Comparison of ENCODE assay signal across 16 mouse cellular contexts in the genomic region with DNA sequence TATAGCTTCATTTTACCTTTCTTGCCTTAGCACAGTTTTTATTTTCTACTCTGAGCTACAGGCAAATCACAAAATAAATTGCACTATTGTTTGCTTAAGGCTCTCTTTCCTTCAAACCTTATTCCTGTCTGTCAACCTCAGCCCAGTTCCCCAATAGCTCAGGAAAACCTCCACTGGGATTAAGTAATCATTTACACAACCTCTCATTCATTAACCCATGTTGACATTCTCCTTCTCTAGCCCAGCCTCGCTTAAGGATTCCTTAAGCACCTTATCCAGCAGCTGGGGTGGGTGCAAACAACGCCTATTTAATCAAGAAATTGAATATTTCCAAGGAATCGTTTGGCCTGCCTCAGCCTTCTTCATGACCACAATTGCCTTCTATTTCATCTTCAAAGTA. TPM values are rescaled to one million over a fixed set of nuclear protein-coding genes. Genes with fewer than 3 reads are reported as not detected.
DNase-seq lines count a peak whose midpoint lies in the region; ATAC-seq and TF ChIP-seq lines count a peak whose summit lies in the region.
"Had no signal": no experiment of that assay in that cellular context is flagged by ENCODE, and none has a peak within 500 bp of the region (broad histone marks: within the 10 kb centered on the region; RNA-seq: fewer than 3 reads in every experiment).

No protein-coding gene starts in this region.

- peaks cover 11% of the 10 kb centered on the region for H3K4me1 ChIP-seq in liver, embryonic 15.5 days (replicated peaks)
- no peaks in the 10 kb centered on the region for H3K4me1 ChIP-seq in liver, embryonic 12.5 days
- 0 out of 2 replicates have a peak, but pooled peaks cover 3% of the 10 kb centered on the region for H3K4me1 ChIP-seq in intestine, postnatal 0 days (replicated peaks; ENCODE audit: control insufficient read depth, insufficient read depth, low read length)
- no peaks in the 10 kb centered on the region for H3K4me1 ChIP-seq in cerebellum, adult 2 months (ENCODE audit: control insufficient read depth, insufficient read depth, low read length)
- H3K4me1 ChIP-seq: forebrain, embryonic 13.5 days; hindbrain, embryonic 15.5 days had no signal

- H3K9ac ChIP-seq in liver, embryonic 15.5 days = no peak overlapping the region
- no peak overlapping the region for H3K9ac ChIP-seq in liver, embryonic 12.5 days
- no peak overlapping the region for H3K9ac ChIP-seq in intestine, postnatal 0 days (ENCODE audit: low read depth, low read length)
- H3K9ac ChIP-seq: forebrain, embryonic 13.5 days; hindbrain, embryonic 15.5 days; limb, embryonic 15.5 days had no signal

- H3K4me3 ChIP-seq in liver, embryonic 15.5 days (replicated peaks) = no peak overlapping the region
- no peak overlapping the region for H3K4me3 ChIP-seq in liver, embryonic 12.5 days
- H3K4me3 ChIP-seq in intestine, postnatal 0 days (ENCODE audit: low read depth, low read length) = no peak overlapping the region
- no peak overlapping the region for H3K4me3 ChIP-seq in cerebellum, adult 2 months (replicated peaks; ENCODE audit: insufficient read depth, low read depth, low read length)
- H3K4me3 ChIP-seq: forebrain, embryonic 13.5 days; hindbrain, embryonic 15.5 days; limb, embryonic 15.5 days had no signal

- no peaks in the 10 kb centered on the region for H3K36me3 ChIP-seq in liver, embryonic 15.5 days (replicated peaks)
- no peaks in the 10 kb centered on the region for H3K36me3 ChIP-seq in liver, embryonic 12.5 days
- no peaks in the 10 kb centered on the region for H3K36me3 ChIP-seq in intestine, postnatal 0 days (ENCODE audit: control insufficient read depth, insufficient read depth)
- H3K36me3 ChIP-seq: hindbrain, embryonic 15.5 days; limb, embryonic 15.5 days had no signal

- no peak overlapping the region for H3K4me2 ChIP-seq in liver, embryonic 15.5 days
- H3K4me2 ChIP-seq in liver, embryonic 12.5 days = no peak overlapping the region
- no peak overlapping the region for H3K4me2 ChIP-seq in intestine, postnatal 0 days (replicated peaks; ENCODE audit: low read depth)
- H3K4me2 ChIP-seq: forebrain, embryonic 13.5 days; heart, embryonic 11.5 days; hindbrain, embryonic 15.5 days; limb, embryonic 15.5 days had no signal

- peak; percentile 54; the same call in 1 of the 2 replicates for ATAC-seq in liver, embryonic 15.5 days (ENCODE audit: insufficient read depth)
- ATAC-seq in liver, embryonic 12.5 days = no peak
- peak; percentile 53 for ATAC-seq in granulocyte monocyte progenitor cell, adult 5-6 weeks (replicated peaks; ENCODE audit: poor library complexity, severe bottlenecking)
- ATAC-seq in intestine, postnatal 0 days = 0 out of 2 replicates have a peak, but pooled peaks have one; percentile 38
- ATAC-seq in megakaryocyte progenitor cell, adult 5-6 weeks (replicated peaks; ENCODE audit: poor library complexity) = peak; percentile 58
- ATAC-seq: forebrain, embryonic 13.5 days had no signal

- intact Hi-C loops in heart, postnatal 10 days (cut with DNase I) = no loop called here

- TF ChIP-seq CTCF in intestine, postnatal 0 days (IDR thresholded peaks at IDR 0.05; ENCODE audit: low read depth) = no peak
- TF ChIP-seq CTCF in cerebellum, adult 2 months (IDR thresholded peaks at IDR 0.05; ENCODE audit: borderline replicate concordance, insufficient read depth, low read depth, low read length) = no peak

- H3K27me3 ChIP-seq in liver, embryonic 15.5 days = no peaks in the 10 kb centered on the region
- no peaks in the 10 kb centered on the region for H3K27me3 ChIP-seq in liver, embryonic 12.5 days (replicated peaks)
- H3K27me3 ChIP-seq in intestine, postnatal 0 days (replicated peaks; ENCODE audit: control insufficient read depth, insufficient read depth, low read length) = no peaks in the 10 kb centered on the region
- no peaks in the 10 kb centered on the region for H3K27me3 ChIP-seq in cerebellum, adult 2 months (ENCODE audit: control insufficient read depth, insufficient read depth, low read length)
- H3K27me3 ChIP-seq: forebrain, embryonic 13.5 days; hindbrain, embryonic 15.5 days; limb, embryonic 15.5 days had no signal

- no peak for TF ChIP-seq POLR2A in cerebellum, adult 2 months (IDR thresholded peaks at IDR 0.05; ENCODE audit: borderline replicate concordance, insufficient read depth, low read length)

- no peaks in the 10 kb centered on the region for H3K9me3 ChIP-seq in liver, embryonic 15.5 days (replicated peaks)
- no peaks in the 10 kb centered on the region for H3K9me3 ChIP-seq in liver, embryonic 12.5 days (replicated peaks)
- H3K9me3 ChIP-seq in intestine, postnatal 0 days (ENCODE audit: control insufficient read depth) = no peaks in the 10 kb centered on the region
- H3K9me3 ChIP-seq: forebrain, embryonic 13.5 days; hindbrain, embryonic 15.5 days; limb, embryonic 15.5 days had no signal

- WGBS in liver, embryonic 15.5 days (ENCODE audit: insufficient replicate concordance) = 39% methylated on average over 3 of the region's 3 CpGs
- WGBS in liver, embryonic 12.5 days (ENCODE audit: insufficient replicate concordance) = 41% methylated on average over 3 of the region's 3 CpGs
- WGBS in intestine, postnatal 0 days = 30% methylated on average over 3 of the region's 3 CpGs
- WGBS in cerebellum, adult 2 months = 82% methylated on average over 3 of the region's 3 CpGs

- DNase-seq in heart, postnatal 10 days = no peak
- no peak for DNase-seq in cerebellum, adult 2 months
- DNase-seq in spleen, postnatal 14 days (ENCODE audit: low spot score in 2 of 2) = no peak
- DNase-seq: cerebellum, postnatal 10 days; gastrocnemius, postnatal 36 days; spleen, adult 18-20 months; thymus, postnatal 4 days had no signal

- no peak overlapping the region for H3K27ac ChIP-seq in liver, embryonic 15.5 days (replicated peaks)
- no peak overlapping the region for H3K27ac ChIP-seq in liver, embryonic 12.5 days
- H3K27ac ChIP-seq in intestine, postnatal 0 days (ENCODE audit: low read depth, low read length) = no peak overlapping the region
- H3K27ac ChIP-seq in cerebellum, adult 2 months (ENCODE audit: insufficient read depth, low read length) = no peak overlapping the region
- H3K27ac ChIP-seq: forebrain, embryonic 13.5 days; hindbrain, embryonic 15.5 days; limb, embryonic 15.5 days had no signal

RNA-seq across cellular contexts. Expression of gene Met, which starts 40.1 kb away (rescaled TPM):
- 5.4 and 5.8 TPM in 2 replicates for polyA plus RNA-seq in liver, embryonic 15.5 days (2015; fragmentation: Nextera tagmentation; extraction: Ambion mirVana)
- 6.0 and 6.1 TPM in 2 replicates for polyA plus RNA-seq in liver, embryonic 12.5 days (2016; fragmentation: Nextera tagmentation; extraction: Ambion mirVana)
- 29.6 and 29.9 TPM in 2 replicates for total RNA-seq in granulocyte monocyte progenitor cell, adult 5-6 weeks (2014; fragmentation: Nextera tagmentation)
- 30.6 and 32.9 TPM in 2 replicates for total RNA-seq in granulocyte monocyte progenitor cell, adult 5-6 weeks (2017)
- 6.7 and 7.7 TPM in 2 replicates for polyA plus RNA-seq in intestine, postnatal 0 days (2015; fragmentation: Nextera tagmentation; extraction: Ambion mirVana)
- total RNA-seq in megakaryocyte progenitor cell, adult 5-6 weeks (2015) = 28.2 and 33.6 TPM in 2 replicates
- total RNA-seq in megakaryocyte progenitor cell, adult 5-6 weeks (2017) = 21.6 and 21.9 TPM in 2 replicates
- total RNA-seq in heart, postnatal 10 days (2021) = 1 to 10 TPM; 3.1 to 4.7 TPM
- polyA plus RNA-seq in cerebellum, adult 2 months (2012; rRNA removed) = 0.44 TPM in 2 replicates
